Mouse (Mus musculus) heart, postnatal 0 days (tissue): ENCODE data around the gene Polr2j. TPM values are rescaled to one million over a fixed set of nuclear protein-coding genes. Genes with fewer than 3 reads are reported as not detected.
"Not testable (repeated sequence)": the region's sequence is repeated elsewhere in the genome, so short reads cannot be mapped to it uniquely, and the experiment has no call there.

Experiments
- ATAC-seq: fragments of 200-750 bp; cut with Nextera tagmentation; 2 replicates; pipeline ENCODE4 v1.8.0; 2017; ENCODE audit warnings: low read depth, moderate number of reproducible peaks, moderate library complexity; ENCODE audit not compliant: insufficient read depth
- DNase-seq: peaks from one replicate; pipeline ENCODE4 v3.0.0-alpha.2; 2016; ENCODE audit warnings: low spot score
- H3K27ac ChIP-seq: fragments of 300-500 bp; sonication (generic); 2 replicates; pipeline ENCODE4 v1.5.1; 2014; ENCODE audit warnings: low read depth, mild to moderate bottlenecking
- H3K27me3 ChIP-seq: fragments of 300-500 bp; sonication (generic); 2 replicates; pipeline ENCODE4 v1.6.1; 2014; ENCODE audit warnings: low read length, mixed read lengths; ENCODE audit not compliant: control insufficient read depth, insufficient read depth
- H3K36me3 ChIP-seq: fragments of 300-500 bp; sonication (generic); replicated peaks from 2 replicates; pipeline ENCODE4 v1.6.1; 2014; ENCODE audit warnings: low read length, mixed read lengths; ENCODE audit not compliant: control insufficient read depth, insufficient read depth
- H3K4me1 ChIP-seq: fragments of 300-500 bp; sonication (generic); 2 replicates; pipeline ENCODE4 v1.6.1; 2014; ENCODE audit warnings: antibody characterized with exemption; ENCODE audit not compliant: control insufficient read depth, insufficient read depth
- H3K4me2 ChIP-seq: fragments of 300-500 bp; sonication (generic); 2 replicates; pipeline ENCODE4 v1.6.1; 2014; ENCODE audit warnings: low read depth, mild to moderate bottlenecking, low read length, moderate library complexity
- H3K4me3 ChIP-seq: fragments of 300-500 bp; sonication (generic); 2 replicates; pipeline ENCODE4 v1.5.1; 2014; ENCODE audit warnings: low read depth, low read length
- H3K9ac ChIP-seq: fragments of 300-500 bp; sonication (generic); replicated peaks from 2 replicates; pipeline ENCODE4 v1.6.1; 2014; ENCODE audit warnings: low read depth, low read length, mixed read lengths
- H3K9me3 ChIP-seq: fragments of 300-500 bp; sonication (generic); replicated peaks from 2 replicates; pipeline ENCODE4 v1.6.1; 2016; ENCODE audit warnings: low read length; ENCODE audit not compliant: control insufficient read depth
- CTCF ChIP-seq: IDR thresholded peaks from 2 replicates; pipeline ENCODE4 v1.5.1; 2016; ENCODE audit warnings: antibody characterized with exemption, control low read depth, low read depth
- EP300 ChIP-seq: IDR thresholded peaks from 2 replicates; pipeline ENCODE4 v1.6.1; 2016; ENCODE audit warnings: antibody characterized with exemption, low read depth
- WGBS: fragments of 180-500 bp; shearing (Covaris S2); extraction: QIAGEN DNeasy Blood & Tissue Kit; methylation state at CpG from one replicate; pipeline ENCODE4 v1.1.7; 2014; 5-methylcytosine and 5-hydroxymethylcytosine counted together
- polyA plus RNA-seq: library from polyadenylated mRNA; unstranded; fragments of >200 nt; fragmentation: Nextera tagmentation; extraction: Ambion mirVana; gene quantifications from 2 replicates; pipeline ENCODE4 v1.2.1, GENCODE M21; 2015
- total RNA-seq: library from RNA; depleted of rRNA; stranded (reverse); fragments of >200 nt; gene quantifications from 2 replicates; pipeline ENCODE4 v1.2.3, GENCODE M21; 2014; ENCODE audit warnings: low replicate concordance

The Polr2j gene
- total and polyA plus RNA-seq, 2 experiments from 2014 or later, result 59.8 to 145 TPM

DNA sequence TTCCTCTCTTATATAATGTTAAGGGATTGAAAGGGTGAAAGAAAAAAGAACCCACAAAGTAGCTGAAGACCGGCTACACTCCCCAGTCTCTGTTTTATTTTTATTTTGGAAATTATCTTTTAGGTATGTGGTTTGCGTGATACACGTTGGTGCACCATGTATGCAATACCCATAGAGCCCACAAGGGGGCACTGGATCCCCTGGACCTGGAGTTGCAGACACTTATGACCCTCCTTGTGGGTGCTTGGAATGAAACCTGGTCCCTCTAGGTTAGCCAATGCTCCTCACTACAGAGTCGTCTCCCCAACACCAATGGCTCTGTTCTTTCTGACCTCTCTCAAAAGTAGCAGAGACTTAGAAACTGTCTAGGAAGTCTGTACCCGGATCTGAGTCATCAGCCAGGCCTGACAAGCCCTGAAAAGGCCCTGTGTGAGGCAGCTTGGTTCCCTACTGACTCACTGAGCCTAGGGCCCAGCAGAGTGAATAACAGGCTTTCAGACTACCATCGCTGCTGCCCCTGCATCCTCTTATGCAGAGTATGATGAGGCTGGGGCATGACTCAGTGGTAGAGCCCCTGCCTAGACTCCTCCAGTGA, 26.8 kb downstream of the Polr2j start:
- TF ChIP-seq CTCF, result 0 out of 2 replicates have a peak, but pooled peaks have one; percentile 11
- no peak for TF ChIP-seq EP300

DNA sequence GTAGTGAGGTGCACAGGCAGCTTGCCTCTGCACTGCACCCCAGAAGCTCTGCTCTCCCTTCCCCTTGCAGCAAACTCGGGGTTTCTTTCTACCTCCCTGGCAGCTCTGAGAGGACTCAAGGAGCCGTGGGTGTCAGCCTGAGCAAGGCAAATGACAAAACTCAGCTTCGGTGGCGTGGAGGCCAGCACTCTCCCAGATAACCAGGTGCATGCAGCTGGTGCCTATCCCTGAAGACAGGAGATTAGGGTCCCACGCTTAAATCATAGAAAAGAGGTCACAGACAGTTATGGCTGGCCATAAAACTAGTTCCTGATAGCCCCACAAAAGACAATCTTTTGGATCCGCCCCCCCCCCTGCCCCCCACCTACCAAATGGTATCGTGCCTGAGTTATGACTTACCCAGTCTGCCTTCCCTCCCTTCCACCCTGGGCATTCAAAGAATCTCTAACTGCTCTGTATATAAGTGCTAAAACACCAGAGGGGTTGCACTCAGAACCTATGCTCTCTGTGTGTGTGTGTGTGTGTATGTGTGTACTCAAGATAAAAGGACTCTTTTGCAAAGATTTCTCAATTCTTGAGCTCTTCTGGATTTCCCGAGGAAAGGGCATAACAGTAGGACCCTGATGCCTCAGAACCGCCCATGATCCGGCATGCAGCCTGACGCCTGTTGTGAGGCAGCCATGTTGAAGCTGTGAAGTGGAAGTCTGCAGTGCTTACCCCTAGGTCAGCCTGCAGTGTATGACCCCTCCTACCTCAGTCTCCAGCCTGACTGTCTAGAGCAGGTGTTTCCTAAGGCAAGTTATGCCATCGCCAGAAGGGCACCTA, 28.4 kb downstream of the Polr2j start:
- Histone ChIP-seq H3K4me2 (no peak overlapping the region), H3K4me3 (no peak overlapping the region), H3K9me3 (no peaks in the 10 kb centered on the region), H3K27ac (no peak overlapping the region), H3K36me3 (peaks cover 26% of the 10 kb centered on the region), H3K9ac (no peak overlapping the region), H3K27me3 (no peaks in the 10 kb centered on the region), H3K4me1 (no peaks in the 10 kb centered on the region)
- WGBS, result 47% methylated on average over 12 of the region's 12 CpGs
- ATAC-seq (no peak), DNase-seq (no peak)
- TF ChIP-seq CTCF (no peak), EP300 (no peak)

More for the DNA sequence above, 26.8 kb downstream of the Polr2j start:
- H3K36me3 ChIP-seq, result peaks cover 40% of the 10 kb centered on the region
- no peak overlapping the region for H3K27ac ChIP-seq
- H3K4me1 ChIP-seq, result no peaks in the 10 kb centered on the region
- no peaks in the 10 kb centered on the region for H3K27me3 ChIP-seq
- ATAC-seq (no peak), DNase-seq (no peak)
- no peak overlapping the region for H3K4me3 ChIP-seq
- H3K9ac ChIP-seq, result no peak overlapping the region
- H3K4me2 ChIP-seq, result no peak overlapping the region
- H3K9me3 ChIP-seq, result no peaks in the 10 kb centered on the region
- WGBS, result 82% methylated on average over 6 of the region's 6 CpGs

- no peaks in the 10 kb centered on the region for H3K4me1 ChIP-seq
- no peak overlapping the region for H3K4me3 ChIP-seq
- H3K4me2 ChIP-seq, result no peak overlapping the region
- no peaks in the 10 kb centered on the region for H3K9me3 ChIP-seq
- no peak for DNase-seq
- no peaks in the 10 kb centered on the region for H3K27me3 ChIP-seq
- no peak overlapping the region for H3K9ac ChIP-seq
- TF ChIP-seq CTCF (no peak), EP300 (no peak)
- 74% methylated on average over 1 of the region's 1 CpGs for WGBS
- no peak for ATAC-seq
- no peak overlapping the region; the same call in 1 of the 2 replicates for H3K27ac ChIP-seq
- H3K36me3 ChIP-seq, result peaks cover 7% of the 10 kb centered on the region; the same call in 1 of the 2 replicates
These were observed 30.5 kb downstream of the Polr2j start for GRCm38 (mm10) chr5:136146936-136147335.

- H3K4me2 ChIP-seq, result no peak overlapping the region
- no peak overlapping the region for H3K9ac ChIP-seq
- H3K27ac ChIP-seq, result no peak overlapping the region
- H3K9me3 ChIP-seq, result no peaks in the 10 kb centered on the region
- TF ChIP-seq CTCF, result no peak
- TF ChIP-seq EP300, result no peak
- H3K36me3 ChIP-seq, result no peaks in the 10 kb centered on the region
- DNase-seq, result no peak
- H3K27me3 ChIP-seq, result no peaks in the 10 kb centered on the region
- WGBS, result 64% methylated on average over 8 of the region's 8 CpGs
- H3K4me3 ChIP-seq, result no peak overlapping the region
- no peak for ATAC-seq
- no peaks in the 10 kb centered on the region for H3K4me1 ChIP-seq
These were observed 31.3 kb downstream of the Polr2j start for GRCm38 (mm10) chr5:136147704-136148103.

DNA sequence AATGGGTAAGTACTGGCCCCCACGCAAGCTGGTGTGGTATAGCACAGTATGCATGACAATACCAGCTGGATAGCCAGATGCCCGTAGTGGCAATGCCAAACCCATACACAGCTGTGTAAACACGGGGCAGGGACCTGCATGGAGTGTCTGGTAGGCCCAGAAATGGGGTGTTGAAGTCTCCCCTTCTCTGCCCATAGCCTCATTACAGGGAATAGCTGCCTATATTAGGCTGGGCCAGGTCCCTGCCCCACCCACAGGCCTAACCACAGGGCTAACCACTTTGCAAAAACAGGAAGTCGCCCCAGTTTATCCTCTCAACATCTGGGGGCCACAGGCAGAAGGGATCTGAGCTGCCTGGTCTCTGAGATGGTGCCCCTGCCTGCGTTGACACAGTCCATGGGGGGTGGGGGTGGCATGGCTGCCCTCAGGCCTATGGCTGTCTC, 32.7 kb downstream of the Polr2j start:
- H3K36me3 ChIP-seq, H3K4me1 ChIP-seq, H3K4me3 ChIP-seq, H3K27ac ChIP-seq, ATAC-seq, H3K27me3 ChIP-seq, H3K4me2 ChIP-seq, DNase-seq, H3K9me3 ChIP-seq, H3K9ac ChIP-seq: not testable (repeated sequence)
- 71% methylated on average over 5 of the region's 5 CpGs for WGBS
